Mouse (Mus musculus): ENCODE measurements around the gene Scd3. TPM values are rescaled to one million over a fixed set of nuclear protein-coding genes. Genes with fewer than 3 reads are reported as not detected.

Scd3 gene
- total and polyA plus RNA-seq, 3 experiments: 0.27 to 3.8 TPM; not detected in 1

DNA sequence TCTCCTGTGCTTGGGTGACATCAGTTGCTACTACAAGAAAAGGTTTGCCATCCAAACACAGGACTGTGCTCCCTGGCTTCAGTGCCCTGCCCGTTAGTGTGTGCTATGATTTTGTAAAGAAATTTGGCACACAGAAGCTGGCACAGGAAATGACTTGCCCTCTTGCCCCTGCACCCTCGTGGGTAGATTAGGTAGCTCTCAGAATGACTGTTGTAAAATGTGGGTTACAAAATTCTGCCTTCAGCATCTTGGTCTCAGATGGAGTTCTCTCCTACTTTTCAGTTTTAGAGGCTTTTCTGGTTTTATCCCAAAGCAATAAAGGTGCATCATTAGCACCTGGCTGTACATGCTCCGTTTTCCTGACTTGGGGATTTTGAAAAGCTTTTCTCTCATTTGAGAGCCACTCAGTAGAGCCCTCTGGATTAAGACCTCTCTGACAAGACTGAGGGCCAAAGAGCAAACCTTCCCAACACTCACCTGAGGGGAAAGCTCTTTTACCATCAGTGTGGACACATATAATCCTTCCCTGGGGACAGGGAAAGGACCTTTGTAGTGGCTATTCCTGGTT is 15.0 kb downstream of the Scd3 start:
- TF ChIP-seq POLR2AphosphoS5 (IDR thresholded peaks at IDR 0.05; ENCODE audit: insufficient replicate concordance, low read depth, low read length) (no peak), GATA2 (IDR thresholded peaks at IDR 0.05; ENCODE audit: borderline replicate concordance, low read depth, low read length) (no peak), TAL1 (conservative IDR thresholded peaks at IDR 0.05; ENCODE audit: low read depth, low read length) (no peak), GATA1 (IDR thresholded peaks at IDR 0.05; ENCODE audit: borderline replicate concordance, low read length) (no peak), CTCF (IDR thresholded peaks at IDR 0.05; ENCODE audit: low read depth, low read length) (no peak)
- Histone ChIP-seq H3K9me3 (replicated peaks) (no peaks in the 10 kb centered on the region), H3K36me3 (replicated peaks) (no peaks in the 10 kb centered on the region), H3K4me1 (ENCODE audit: insufficient read depth, low read depth, low read length) (peaks cover 20% of the 10 kb centered on the region), H3K4me3 (ENCODE audit: low read depth, low read length) (no peak overlapping the region), H3K27me3 (ENCODE audit: insufficient read depth, low read length) (peaks cover 33% of the 10 kb centered on the region)
- no peak for ATAC-seq (ENCODE audit: extremely low read depth, insufficient number of reproducible peaks, low FRiP score, poor library complexity, severe bottlenecking)
- no peak for DNase-seq (ENCODE audit: low spot score)

DNA sequence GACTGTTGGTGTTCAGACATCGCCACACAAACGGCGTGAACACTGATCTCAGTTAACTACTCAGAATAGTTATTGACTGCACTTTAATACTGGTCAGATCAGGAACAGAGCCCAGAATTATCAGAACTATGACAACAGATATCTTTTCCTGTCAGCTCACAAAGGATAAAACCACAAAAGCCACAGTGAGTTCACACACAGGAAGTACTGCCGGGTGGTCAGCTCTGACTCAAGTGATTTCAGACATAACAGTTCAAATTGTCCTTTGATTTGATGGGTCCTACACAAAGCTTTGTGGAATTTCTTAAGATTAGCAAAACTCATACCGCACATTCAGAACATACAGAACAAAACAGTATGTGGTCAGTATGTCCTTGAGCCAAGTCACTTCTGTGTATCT is 22.7 kb downstream of the Scd3 start:
- ATAC-seq (ENCODE audit: extremely low read depth, insufficient number of reproducible peaks, low FRiP score, poor library complexity, severe bottlenecking) (peak; percentile 75), DNase-seq (ENCODE audit: low spot score) (no peak)
- H3K9me3 ChIP-seq (replicated peaks): no peaks in the 10 kb centered on the region
- no peaks in the 10 kb centered on the region for H3K36me3 ChIP-seq (replicated peaks)
- H3K27me3 ChIP-seq (ENCODE audit: insufficient read depth, low read length): peaks cover 20% of the 10 kb centered on the region
- H3K4me3 ChIP-seq (ENCODE audit: low read depth, low read length): no peak overlapping the region
- peak; percentile 72; the same call in 1 of the 2 replicates for TF ChIP-seq TAL1 (conservative IDR thresholded peaks at IDR 0.05; ENCODE audit: low read depth, low read length)
- TF ChIP-seq POLR2AphosphoS5 (IDR thresholded peaks at IDR 0.05; ENCODE audit: insufficient replicate concordance, low read depth, low read length): no peak
- peaks cover 36% of the 10 kb centered on the region for H3K4me1 ChIP-seq (ENCODE audit: insufficient read depth, low read depth, low read length)

GRCm38 (mm10) chr19:44229776-44230175 is 26.7 kb downstream of the Scd3 start:
- Histone ChIP-seq H3K4me3 (ENCODE audit: low read depth, low read length) (no peak overlapping the region), H3K9me3 (replicated peaks) (peaks cover 2% of the 10 kb centered on the region; the same call in 1 of the 2 replicates), H3K36me3 (replicated peaks) (no peaks in the 10 kb centered on the region), H3K27me3 (ENCODE audit: insufficient read depth, low read length) (peaks cover 33% of the 10 kb centered on the region), H3K4me1 (ENCODE audit: insufficient read depth, low read depth, low read length) (peaks cover 46% of the 10 kb centered on the region)
- ATAC-seq (ENCODE audit: extremely low read depth, insufficient number of reproducible peaks, low FRiP score, poor library complexity, severe bottlenecking) (no peak), DNase-seq (ENCODE audit: low spot score) (no peak)
- TF ChIP-seq CTCF (IDR thresholded peaks at IDR 0.05; ENCODE audit: low read depth, low read length) (no peak), POLR2AphosphoS5 (IDR thresholded peaks at IDR 0.05; ENCODE audit: insufficient replicate concordance, low read depth, low read length) (no peak), TAL1 (conservative IDR thresholded peaks at IDR 0.05; ENCODE audit: low read depth, low read length) (no peak), GATA2 (IDR thresholded peaks at IDR 0.05; ENCODE audit: borderline replicate concordance, low read depth, low read length) (no peak), GATA1 (IDR thresholded peaks at IDR 0.05; ENCODE audit: borderline replicate concordance, low read length) (no peak)

DNA sequence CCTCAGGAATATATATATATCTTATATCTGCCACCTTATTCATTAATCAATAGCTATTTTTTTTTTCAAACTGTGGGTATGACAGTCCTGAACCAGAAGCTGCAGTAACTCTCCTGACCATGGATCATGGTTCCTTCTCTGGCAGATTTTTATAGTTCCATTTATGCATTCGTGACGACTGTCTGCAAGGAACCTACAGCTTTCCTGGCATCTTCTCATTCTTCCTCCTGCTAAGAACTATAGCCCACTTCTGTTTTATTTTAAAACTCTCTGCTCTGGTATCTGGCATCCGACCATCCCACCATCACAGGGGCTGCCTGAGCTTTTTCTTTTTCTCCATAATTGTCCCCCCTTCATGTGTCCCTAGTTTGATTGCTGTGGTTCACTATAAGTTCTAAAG is 27.1 kb downstream of the Scd3 start:
- no peak overlapping the region for H3K4me3 ChIP-seq (ENCODE audit: low read depth, low read length)
- no peaks in the 10 kb centered on the region for H3K36me3 ChIP-seq (replicated peaks)
- DNase-seq (ENCODE audit: low spot score): no peak
- peaks cover 2% of the 10 kb centered on the region; the same call in 1 of the 2 replicates for H3K9me3 ChIP-seq (replicated peaks)
- TF ChIP-seq POLR2AphosphoS5 (IDR thresholded peaks at IDR 0.05; ENCODE audit: insufficient replicate concordance, low read depth, low read length): no peak
- no peak for TF ChIP-seq TAL1 (conservative IDR thresholded peaks at IDR 0.05; ENCODE audit: low read depth, low read length)
- TF ChIP-seq GATA2 (IDR thresholded peaks at IDR 0.05; ENCODE audit: borderline replicate concordance, low read depth, low read length): no peak
- no peak for TF ChIP-seq CTCF (IDR thresholded peaks at IDR 0.05; ENCODE audit: low read depth, low read length)
- no peak for TF ChIP-seq GATA1 (IDR thresholded peaks at IDR 0.05; ENCODE audit: borderline replicate concordance, low read length)
- H3K4me1 ChIP-seq (ENCODE audit: insufficient read depth, low read depth, low read length): peaks cover 43% of the 10 kb centered on the region
- no peak for ATAC-seq (ENCODE audit: extremely low read depth, insufficient number of reproducible peaks, low FRiP score, poor library complexity, severe bottlenecking)
- H3K27me3 ChIP-seq (ENCODE audit: insufficient read depth, low read length): peaks cover 31% of the 10 kb centered on the region

- no peak for DNase-seq (ENCODE audit: low spot score)
- H3K4me3 ChIP-seq (ENCODE audit: low read depth, low read length): no peak overlapping the region
These were observed 28.6 kb downstream of the Scd3 start for GRCm38 (mm10) chr19:44231608-44232151.

DNA sequence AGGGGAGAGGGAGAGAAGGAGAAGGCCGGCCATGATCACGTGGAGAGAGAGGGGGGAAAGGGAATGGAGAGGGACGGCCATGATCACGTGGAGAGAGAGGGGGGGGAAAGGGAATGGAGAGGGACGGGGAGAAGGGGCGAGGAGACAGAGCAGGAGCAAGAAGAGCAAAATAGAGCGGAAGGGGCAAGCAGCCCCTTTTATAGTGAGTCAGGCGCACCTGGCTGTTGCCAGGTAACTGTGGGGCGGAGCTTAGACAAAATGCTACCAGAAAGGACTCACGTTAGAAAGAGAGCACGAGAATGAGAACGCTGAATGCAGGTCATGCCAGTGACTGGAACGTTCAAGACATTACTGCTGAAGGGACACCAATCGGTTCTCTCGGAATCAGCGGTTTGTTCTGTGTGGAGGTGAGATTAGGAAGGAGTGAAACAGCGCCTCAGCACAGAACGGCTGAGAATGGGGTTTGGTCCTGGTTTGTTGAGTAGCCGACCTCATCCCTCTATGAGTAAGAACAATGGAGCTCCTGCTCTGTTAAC is 34.5 kb downstream of the Scd3 start:
- TF ChIP-seq TAL1 (conservative IDR thresholded peaks at IDR 0.05; ENCODE audit: low read depth, low read length): no peak
- TF ChIP-seq POLR2AphosphoS5 (IDR thresholded peaks at IDR 0.05; ENCODE audit: insufficient replicate concordance, low read depth, low read length): no peak
- TF ChIP-seq CTCF (IDR thresholded peaks at IDR 0.05; ENCODE audit: low read depth, low read length): no peak
- no peak for TF ChIP-seq GATA1 (IDR thresholded peaks at IDR 0.05; ENCODE audit: borderline replicate concordance, low read length)
- no peak for TF ChIP-seq GATA2 (IDR thresholded peaks at IDR 0.05; ENCODE audit: borderline replicate concordance, low read depth, low read length)
- peaks cover 40% of the 10 kb centered on the region for H3K27me3 ChIP-seq (ENCODE audit: insufficient read depth, low read length)
- ATAC-seq (ENCODE audit: extremely low read depth, insufficient number of reproducible peaks, low FRiP score, poor library complexity, severe bottlenecking) (no peak), DNase-seq (ENCODE audit: low spot score) (no peak)
- no peaks in the 10 kb centered on the region for H3K9me3 ChIP-seq (replicated peaks)
- peaks cover 14% of the 10 kb centered on the region for H3K4me1 ChIP-seq (ENCODE audit: insufficient read depth, low read depth, low read length)
- H3K36me3 ChIP-seq (replicated peaks): no peaks in the 10 kb centered on the region
- no peak overlapping the region for H3K4me3 ChIP-seq (ENCODE audit: low read depth, low read length)

More at GRCm38 (mm10) chr19:44231608-44232151, 28.6 kb downstream of the Scd3 start:
- no peak for ATAC-seq (ENCODE audit: extremely low read depth, insufficient number of reproducible peaks, low FRiP score, poor library complexity, severe bottlenecking)
- TF ChIP-seq CTCF (IDR thresholded peaks at IDR 0.05; ENCODE audit: low read depth, low read length): no peak
- no peak for TF ChIP-seq GATA2 (IDR thresholded peaks at IDR 0.05; ENCODE audit: borderline replicate concordance, low read depth, low read length)
- TF ChIP-seq POLR2AphosphoS5 (IDR thresholded peaks at IDR 0.05; ENCODE audit: insufficient replicate concordance, low read depth, low read length): no peak
- TF ChIP-seq TAL1 (conservative IDR thresholded peaks at IDR 0.05; ENCODE audit: low read depth, low read length): peak; percentile 45; the same call in 1 of the 2 replicates
- TF ChIP-seq GATA1 (IDR thresholded peaks at IDR 0.05; ENCODE audit: borderline replicate concordance, low read length): no peak
- Histone ChIP-seq H3K9me3 (replicated peaks) (peaks cover 2% of the 10 kb centered on the region; the same call in 1 of the 2 replicates), H3K4me1 (ENCODE audit: insufficient read depth, low read depth, low read length) (peaks cover 31% of the 10 kb centered on the region), H3K27me3 (ENCODE audit: insufficient read depth, low read length) (peaks cover 35% of the 10 kb centered on the region), H3K36me3 (replicated peaks) (no peaks in the 10 kb centered on the region)

All from G1E (cell line).